Mouse (Mus musculus): ENCODE results near the gene Gm10638. TPM values are rescaled to one million over a fixed set of nuclear protein-coding genes. Genes with fewer than 3 reads are reported as not detected.
A peak's percentile ranks its signal among the peaks of the same experiment; 100 is the strongest.

Gene Gm10638
- polyA plus RNA-seq, 1 experiment = not detected

DNA sequence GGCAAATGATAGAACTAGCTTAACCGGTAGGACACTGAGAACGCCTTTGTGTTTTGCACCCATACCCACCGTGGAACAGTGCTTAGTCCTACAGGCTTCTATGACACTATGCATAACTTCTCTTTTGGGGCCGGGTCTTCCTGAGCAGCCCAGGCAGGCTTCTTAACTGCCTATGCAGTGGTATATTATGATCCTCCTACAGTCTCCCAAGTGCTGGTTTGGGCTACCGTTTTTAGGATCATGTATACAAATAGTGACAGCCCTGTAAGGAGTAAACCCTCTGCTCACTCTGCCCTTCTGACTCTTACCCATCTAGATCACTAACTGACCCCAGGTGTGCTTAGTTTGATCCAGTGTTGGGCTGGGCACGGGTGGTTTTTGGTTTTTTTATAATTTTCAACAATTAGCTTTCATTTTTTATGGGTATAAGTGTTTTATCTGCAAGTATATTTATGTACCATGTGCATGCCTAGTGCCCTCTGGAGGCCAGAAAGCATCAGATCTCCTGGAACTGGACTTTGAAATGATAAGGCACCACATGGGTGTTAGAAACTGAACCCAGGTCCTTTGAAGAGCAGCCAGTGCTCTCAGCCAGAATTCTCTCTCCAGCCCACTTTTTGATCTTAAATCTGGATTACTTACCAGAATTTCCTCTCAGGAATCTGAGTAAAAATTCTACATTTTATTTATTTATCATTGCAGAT, 24.6 kb upstream of the Gm10638 start:
- no peaks in the 10 kb centered on the region for H3K9me3 ChIP-seq (replicated peaks; ENCODE audit: control insufficient read depth, insufficient read depth, low read length, poor library complexity, severe bottlenecking)
- no peaks in the 10 kb centered on the region for H3K27me3 ChIP-seq (ENCODE audit: control insufficient read depth, insufficient read depth, low read length, poor library complexity, severe bottlenecking)
- no peak overlapping the region for H3K27ac ChIP-seq (ENCODE audit: insufficient read depth, low read length)
- TF ChIP-seq EP300 (IDR thresholded peaks at IDR 0.05; ENCODE audit: insufficient read depth, low read depth, low read length) = no peak
- no peak for TF ChIP-seq POLR2A (IDR thresholded peaks at IDR 0.05; ENCODE audit: insufficient read depth, low read length)
- TF ChIP-seq CTCF (IDR thresholded peaks at IDR 0.05; ENCODE audit: low read depth, low read length) = no peak
- no peak overlapping the region for H3K9ac ChIP-seq (ENCODE audit: low read depth, poor library complexity, severe bottlenecking)
- no peak overlapping the region for H3K4me3 ChIP-seq (ENCODE audit: low read depth, low read length)
- H3K36me3 ChIP-seq (ENCODE audit: control insufficient read depth, insufficient read depth, low read length, poor library complexity, severe bottlenecking) = peaks cover 30% of the 10 kb centered on the region
- H3K4me1 ChIP-seq (ENCODE audit: control insufficient read depth, insufficient read depth, low read length) = peaks cover 1% of the 10 kb centered on the region

DNA sequence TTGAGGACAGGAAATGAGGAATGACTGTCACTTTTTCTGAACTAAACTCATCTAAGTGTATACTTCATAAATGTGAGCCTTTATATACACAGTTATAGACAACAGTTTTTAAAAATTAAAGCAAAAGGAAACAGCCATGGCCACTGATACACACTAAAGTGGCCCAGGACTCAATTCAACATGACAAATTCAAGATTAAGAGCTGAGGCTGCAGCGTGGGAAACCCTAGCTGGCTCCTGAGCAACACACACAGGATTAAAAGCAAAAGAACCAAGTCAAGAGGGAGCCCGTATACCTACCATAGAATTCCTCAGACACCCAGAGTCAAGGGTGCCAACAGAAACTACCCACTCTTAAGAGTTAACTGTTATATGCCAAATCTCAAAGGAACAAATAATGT, 24.0 kb upstream of the Gm10638 start:
- no peak for TF ChIP-seq POLR2A (IDR thresholded peaks at IDR 0.05; ENCODE audit: insufficient read depth, low read length)
- TF ChIP-seq EP300 (IDR thresholded peaks at IDR 0.05; ENCODE audit: insufficient read depth, low read depth, low read length) = no peak
- TF ChIP-seq CTCF (IDR thresholded peaks at IDR 0.05; ENCODE audit: low read depth, low read length) = no peak
- Histone ChIP-seq H3K27ac (ENCODE audit: insufficient read depth, low read length) (no peak overlapping the region), H3K36me3 (ENCODE audit: control insufficient read depth, insufficient read depth, low read length, poor library complexity, severe bottlenecking) (peaks cover 27% of the 10 kb centered on the region), H3K4me3 (ENCODE audit: low read depth, low read length) (no peak overlapping the region), H3K9ac (ENCODE audit: low read depth, poor library complexity, severe bottlenecking) (no peak overlapping the region), H3K27me3 (ENCODE audit: control insufficient read depth, insufficient read depth, low read length, poor library complexity, severe bottlenecking) (no peaks in the 10 kb centered on the region), H3K9me3 (replicated peaks; ENCODE audit: control insufficient read depth, insufficient read depth, low read length, poor library complexity, severe bottlenecking) (no peaks in the 10 kb centered on the region), H3K4me1 (ENCODE audit: control insufficient read depth, insufficient read depth, low read length) (peaks cover 1% of the 10 kb centered on the region)

DNA sequence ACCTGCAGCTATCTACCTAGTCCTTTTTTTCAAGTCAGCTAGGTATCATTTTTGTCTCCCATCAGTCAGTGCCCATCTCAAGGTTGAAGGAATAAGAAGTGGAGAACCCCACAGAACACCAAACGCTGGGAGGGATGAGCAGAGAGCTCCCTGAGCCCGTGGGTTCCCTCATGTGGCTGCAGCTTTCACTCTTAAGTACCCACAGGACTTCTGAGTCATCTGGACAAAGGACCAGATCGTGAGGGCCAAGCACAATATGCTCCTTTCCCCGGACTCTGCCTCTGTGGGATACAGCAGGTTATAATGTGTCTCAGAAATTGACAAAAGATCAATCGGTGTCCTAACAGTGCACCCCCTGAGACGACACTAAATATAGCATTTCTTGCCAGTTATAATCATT, 18.5 kb upstream of the Gm10638 start:
- Histone ChIP-seq H3K36me3 (ENCODE audit: control insufficient read depth, insufficient read depth, low read length, poor library complexity, severe bottlenecking) (peaks cover 20% of the 10 kb centered on the region), H3K27me3 (ENCODE audit: control insufficient read depth, insufficient read depth, low read length, poor library complexity, severe bottlenecking) (no peaks in the 10 kb centered on the region), H3K27ac (ENCODE audit: insufficient read depth, low read length) (no peak overlapping the region), H3K9ac (ENCODE audit: low read depth, poor library complexity, severe bottlenecking) (no peak overlapping the region), H3K9me3 (replicated peaks; ENCODE audit: control insufficient read depth, insufficient read depth, low read length, poor library complexity, severe bottlenecking) (no peaks in the 10 kb centered on the region), H3K4me3 (ENCODE audit: low read depth, low read length) (no peak overlapping the region), H3K4me1 (ENCODE audit: control insufficient read depth, insufficient read depth, low read length) (peaks cover 1% of the 10 kb centered on the region)
- no peak for TF ChIP-seq POLR2A (IDR thresholded peaks at IDR 0.05; ENCODE audit: insufficient read depth, low read length)
- TF ChIP-seq EP300 (IDR thresholded peaks at IDR 0.05; ENCODE audit: insufficient read depth, low read depth, low read length) = no peak
- no peak for TF ChIP-seq CTCF (IDR thresholded peaks at IDR 0.05; ENCODE audit: low read depth, low read length)

DNA sequence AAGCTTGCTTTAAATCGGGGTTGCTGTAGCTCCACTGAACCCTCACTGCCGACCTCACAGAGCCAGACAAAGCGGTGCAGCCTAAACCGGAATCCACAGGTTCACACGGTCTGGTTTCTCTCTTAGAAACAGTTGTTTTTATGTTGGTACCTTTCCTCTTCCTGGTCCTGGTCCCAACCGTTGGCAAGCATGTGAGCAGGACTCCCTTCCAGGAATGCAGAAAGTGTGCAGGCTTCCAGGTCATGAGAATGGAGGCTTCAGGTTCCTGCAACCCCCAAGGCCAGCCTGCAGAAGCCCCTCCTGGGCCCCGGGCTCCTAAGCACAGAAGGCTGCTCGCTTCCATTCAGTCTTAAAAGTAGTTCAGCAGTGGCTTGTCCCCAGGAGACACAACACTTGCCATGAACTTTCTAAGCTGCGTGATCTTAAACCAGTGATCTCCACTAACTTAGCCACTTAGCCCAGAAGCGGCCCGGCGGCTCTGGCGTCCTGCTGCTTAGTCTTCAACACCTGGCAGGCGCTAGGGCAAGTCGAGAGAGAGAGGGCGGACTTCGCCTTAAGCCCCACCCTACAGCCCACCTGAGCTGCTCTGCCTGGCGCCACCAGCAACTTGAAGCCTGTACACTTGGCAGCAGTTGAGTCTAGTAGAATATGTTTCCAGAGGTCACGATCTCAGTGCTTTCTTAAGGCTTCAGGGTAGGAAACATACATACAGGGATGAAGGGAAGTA, 17.1 kb upstream of the Gm10638 start:
- no peaks in the 10 kb centered on the region for H3K9me3 ChIP-seq (replicated peaks; ENCODE audit: control insufficient read depth, insufficient read depth, low read length, poor library complexity, severe bottlenecking)
- no peaks in the 10 kb centered on the region for H3K27me3 ChIP-seq (ENCODE audit: control insufficient read depth, insufficient read depth, low read length, poor library complexity, severe bottlenecking)
- peaks cover 1% of the 10 kb centered on the region for H3K4me1 ChIP-seq (ENCODE audit: control insufficient read depth, insufficient read depth, low read length)
- H3K4me3 ChIP-seq (ENCODE audit: low read depth, low read length) = peak overlapping the region; percentile 19
- H3K27ac ChIP-seq (ENCODE audit: insufficient read depth, low read length) = peak overlapping the region; percentile 70
- TF ChIP-seq POLR2A (IDR thresholded peaks at IDR 0.05; ENCODE audit: insufficient read depth, low read length) = no peak
- H3K36me3 ChIP-seq (ENCODE audit: control insufficient read depth, insufficient read depth, low read length, poor library complexity, severe bottlenecking) = peaks cover 14% of the 10 kb centered on the region
- H3K9ac ChIP-seq (ENCODE audit: low read depth, poor library complexity, severe bottlenecking) = peak overlapping the region; percentile 2

DNA sequence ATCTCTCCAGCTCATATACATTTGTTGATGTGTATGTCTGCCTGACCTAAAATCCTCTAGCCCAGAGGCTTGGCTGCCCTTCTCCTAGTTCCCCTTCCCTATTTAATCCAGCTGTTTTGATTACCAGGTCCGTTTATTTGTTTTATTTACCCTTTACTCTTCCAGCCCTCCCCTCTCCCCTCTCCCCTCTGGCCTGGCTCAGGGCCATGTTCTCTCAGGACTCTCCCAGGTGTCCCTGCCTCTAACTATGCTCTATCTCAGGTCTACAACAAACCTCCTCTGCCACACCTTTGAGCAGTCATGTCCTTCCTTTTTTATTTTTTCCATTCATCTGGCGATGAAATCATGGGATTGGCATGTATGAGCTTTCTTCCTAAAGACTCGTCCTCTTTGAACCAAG, 15.2 kb upstream of the Gm10638 start:
- no peak for TF ChIP-seq CTCF (IDR thresholded peaks at IDR 0.05; ENCODE audit: low read depth, low read length)
- no peak for TF ChIP-seq EP300 (IDR thresholded peaks at IDR 0.05; ENCODE audit: insufficient read depth, low read depth, low read length)
- TF ChIP-seq POLR2A (IDR thresholded peaks at IDR 0.05; ENCODE audit: insufficient read depth, low read length) = no peak
- Histone ChIP-seq H3K4me1 (ENCODE audit: control insufficient read depth, insufficient read depth, low read length) (peaks cover 1% of the 10 kb centered on the region), H3K9ac (ENCODE audit: low read depth, poor library complexity, severe bottlenecking) (no peak overlapping the region), H3K27ac (ENCODE audit: insufficient read depth, low read length) (no peak overlapping the region), H3K27me3 (ENCODE audit: control insufficient read depth, insufficient read depth, low read length, poor library complexity, severe bottlenecking) (no peaks in the 10 kb centered on the region), H3K4me3 (ENCODE audit: low read depth, low read length) (no peak overlapping the region), H3K36me3 (ENCODE audit: control insufficient read depth, insufficient read depth, low read length, poor library complexity, severe bottlenecking) (peaks cover 9% of the 10 kb centered on the region), H3K9me3 (replicated peaks; ENCODE audit: control insufficient read depth, insufficient read depth, low read length, poor library complexity, severe bottlenecking) (no peaks in the 10 kb centered on the region)

DNA sequence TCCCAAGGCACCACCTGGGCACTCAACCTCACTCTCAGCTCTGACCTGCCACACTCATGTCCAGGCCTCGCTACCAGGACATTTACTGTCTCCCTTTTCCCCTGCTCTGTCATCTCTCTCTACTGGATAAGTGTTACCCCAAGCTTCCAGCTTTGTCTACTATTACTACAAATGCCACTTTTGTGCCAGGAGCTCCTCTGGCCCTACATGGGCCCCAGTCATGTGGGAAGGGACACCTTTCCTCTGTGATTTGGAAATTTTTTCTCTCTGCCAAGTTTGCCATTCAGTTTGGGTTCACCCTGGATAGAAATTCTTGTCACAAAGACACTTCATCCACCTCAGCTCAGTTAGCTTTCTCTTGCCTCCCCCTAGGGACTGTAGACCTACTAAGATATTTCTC, 14.6 kb upstream of the Gm10638 start:
- Histone ChIP-seq H3K27ac (ENCODE audit: insufficient read depth, low read length) (no peak overlapping the region), H3K9me3 (replicated peaks; ENCODE audit: control insufficient read depth, insufficient read depth, low read length, poor library complexity, severe bottlenecking) (no peaks in the 10 kb centered on the region), H3K4me1 (ENCODE audit: control insufficient read depth, insufficient read depth, low read length) (peaks cover 1% of the 10 kb centered on the region), H3K9ac (ENCODE audit: low read depth, poor library complexity, severe bottlenecking) (no peak overlapping the region), H3K36me3 (ENCODE audit: control insufficient read depth, insufficient read depth, low read length, poor library complexity, severe bottlenecking) (peaks cover 5% of the 10 kb centered on the region; the same call in 1 of the 2 replicates), H3K4me3 (ENCODE audit: low read depth, low read length) (no peak overlapping the region), H3K27me3 (ENCODE audit: control insufficient read depth, insufficient read depth, low read length, poor library complexity, severe bottlenecking) (no peaks in the 10 kb centered on the region)
- no peak for TF ChIP-seq POLR2A (IDR thresholded peaks at IDR 0.05; ENCODE audit: insufficient read depth, low read length)
- no peak for TF ChIP-seq EP300 (IDR thresholded peaks at IDR 0.05; ENCODE audit: insufficient read depth, low read depth, low read length)

All from ES-Bruce4 (cell line).